Comparison of ENCODE assay signal across 10 mouse cellular contexts in genomic region chr16:21210204-21210603, GRCm38 (mm10). TPM values are rescaled to one million over a fixed set of nuclear protein-coding genes. Genes with fewer than 3 reads are reported as not detected.
DNase-seq lines count a peak whose midpoint lies in the region; ATAC-seq and TF ChIP-seq lines count a peak whose summit lies in the region.
"Had no signal": no experiment of that assay in that cellular context is flagged by ENCODE, and none has a peak within 500 bp of the region (broad histone marks: within the 10 kb centered on the region; RNA-seq: fewer than 3 reads in every experiment).

No protein-coding gene starts in this region.

- no peak for DNase-seq in heart, postnatal 14 days
- DNase-seq in ES-E14 (ENCODE audit: low read depth, low spot score), result no peak
- no peak for DNase-seq in embryo, embryonic 10.5 days (ENCODE audit: low spot score)
- DNase-seq in cerebellum, postnatal 10 days, result no peak
- no peak for DNase-seq in cerebellum, adult 9-10 months

- H3K4me3 ChIP-seq in heart, embryonic 14.5 days (ENCODE audit: control insufficient read depth in 1 of 2, insufficient read depth in 1 of 2, low read depth in 1 of 2, low read length in 2 of 2), result peak overlapping the region; percentile 30 to 49
- H3K4me3 ChIP-seq in ES-E14 (ENCODE audit: insufficient read depth in 1 of 2, low read depth in 1 of 2, low read length in 2 of 2, poor library complexity in 1 of 2, severe bottlenecking in 1 of 2), result peak overlapping the region; percentile 15 to 59
- H3K4me3 ChIP-seq in forebrain, embryonic 15.5 days, result peak overlapping the region; percentile 39

- no peak for ATAC-seq in heart, embryonic 14.5 days (ENCODE audit: insufficient number of reproducible peaks, insufficient read depth, low FRiP score, low read depth)
- no peak for ATAC-seq in forebrain, embryonic 15.5 days (replicated peaks)
- ATAC-seq in megakaryocyte progenitor cell, adult 5-6 weeks (replicated peaks; ENCODE audit: poor library complexity), result peak; percentile 40; the same call in 1 of the 2 replicates

- intact Hi-C loops in heart, postnatal 14 days (cut with DNase I), result no loop called here

- peak overlapping the region; percentile 70 for H3K4me2 ChIP-seq in heart, embryonic 14.5 days (ENCODE audit: low read length)
- H3K4me2 ChIP-seq in forebrain, embryonic 15.5 days (replicated peaks), result peak overlapping the region; percentile 68

- H3K36me3 ChIP-seq in heart, embryonic 14.5 days (ENCODE audit: control insufficient read depth, insufficient read depth, low read length), result peaks cover 18% of the 10 kb centered on the region
- peaks cover 16% of the 10 kb centered on the region; the same call in 1 of the 2 replicates for H3K36me3 ChIP-seq in ES-E14 (ENCODE audit: control insufficient read depth, insufficient read depth, low read length, poor library complexity, severe bottlenecking)
- H3K36me3 ChIP-seq in forebrain, embryonic 15.5 days, result no peaks in the 10 kb centered on the region

- peaks cover 48 to 68% of the 10 kb centered on the region in 2 experiments for H3K4me1 ChIP-seq in heart, embryonic 14.5 days (ENCODE audit: control insufficient read depth in 2 of 2, insufficient read depth in 2 of 2, low read length in 2 of 2)
- H3K4me1 ChIP-seq in ES-E14 (ENCODE audit: control insufficient read depth in 2 of 2, insufficient read depth in 2 of 2, low read length in 2 of 2, poor library complexity in 1 of 2), result peaks cover 3 to 56% of the 10 kb centered on the region in 2 experiments; a peak in 3 of 4 replicates
- H3K4me1 ChIP-seq in forebrain, embryonic 15.5 days, result peaks cover 43% of the 10 kb centered on the region

- 9% methylated on average over 5 of the region's 5 CpGs for WGBS in heart, embryonic 14.5 days
- 13% methylated on average over 5 of the region's 5 CpGs for WGBS in forebrain, embryonic 15.5 days

- peak overlapping the region; percentile 61 for H3K9ac ChIP-seq in heart, embryonic 14.5 days (ENCODE audit: low read length)
- H3K9ac ChIP-seq in ES-E14 (ENCODE audit: insufficient read depth, low read depth, low read length, poor library complexity, severe bottlenecking), result peak overlapping the region; percentile 75
- H3K9ac ChIP-seq in forebrain, embryonic 15.5 days (replicated peaks), result peak overlapping the region; percentile 44

- peak overlapping the region; percentile 81 to 86 for H3K27ac ChIP-seq in heart, embryonic 14.5 days (replicated peaks in 1 of 2; ENCODE audit: control insufficient read depth in 1 of 2, insufficient read depth in 1 of 2, low read depth in 2 of 2, low read length in 2 of 2)
- peak overlapping the region; percentile 56 for H3K27ac ChIP-seq in ES-E14 (ENCODE audit: insufficient read depth, low read depth, low read length, poor library complexity, severe bottlenecking)
- peak overlapping the region; percentile 79 for H3K27ac ChIP-seq in forebrain, embryonic 15.5 days (replicated peaks)

- no peaks in the 10 kb centered on the region for H3K9me3 ChIP-seq in heart, embryonic 14.5 days (ENCODE audit: control insufficient read depth, low read length)
- H3K9me3 ChIP-seq in ES-E14 (ENCODE audit: control insufficient read depth, insufficient read depth, low read depth, low read length), result no peaks in the 10 kb centered on the region
- H3K9me3 ChIP-seq in forebrain, embryonic 15.5 days, result no peaks in the 10 kb centered on the region

- in situ Hi-C loops in ES-E14 (cut with MboI; ENCODE audit: low sequenced_read_pairs in 2 of 2, unreplicated experiment in 2 of 2), result loop anchor here in 1 of 2 experiments (25.0 kb wide), 1 partner anchor 177 kb away; no protein-coding TSS in a partner anchor

- H3K27me3 ChIP-seq in heart, embryonic 14.5 days (ENCODE audit: control insufficient read depth, insufficient read depth, low read length), result no peaks in the 10 kb centered on the region
- H3K27me3 ChIP-seq in forebrain, embryonic 15.5 days, result no peaks in the 10 kb centered on the region
- H3K27me3 ChIP-seq: CH12.LX had no signal

TF ChIP-seq in ES-E14, 5 proteins besides CTCF, POLR2A, EP300 and RAD21:
- TF ChIP-seq CHD2 (IDR thresholded peaks at IDR 0.05; ENCODE audit: low read depth, low read length) (no peak), ZNF384 (IDR thresholded peaks at IDR 0.05; ENCODE audit: low read depth, low read length) (no peak), MAFK (IDR thresholded peaks at IDR 0.05; ENCODE audit: insufficient read depth, low read depth, low read length) (no peak), ZC3H11A (IDR thresholded peaks at IDR 0.05; ENCODE audit: borderline replicate concordance, low read depth, low read length) (no peak), HCFC1 (IDR thresholded peaks at IDR 0.05; ENCODE audit: borderline replicate concordance, insufficient read depth, low read length) (no peak)

RNA-seq across cellular contexts. Expression of gene Ephb3, which starts 5.6 kb away (rescaled TPM):
- polyA plus RNA-seq in heart, embryonic 14.5 days (2014; fragmentation: Nextera tagmentation; extraction: Ambion mirVana), result 10.9 and 13.6 TPM in 2 replicates
- 1 to 10 TPM; 6.5 to 9.2 TPM for total RNA-seq in heart, postnatal 14 days (2021)
- total RNA-seq in ES-E14 (2012; rRNA removed), result 24.9 and 49.0 TPM in 2 replicates
- polyA plus RNA-seq in forebrain, embryonic 15.5 days (2015; fragmentation: Nextera tagmentation; extraction: Ambion mirVana), result 7.6 and 7.9 TPM in 2 replicates
- not detected in 2 replicates for total RNA-seq in megakaryocyte progenitor cell, adult 5-6 weeks (2015)
- total RNA-seq in megakaryocyte progenitor cell, adult 5-6 weeks (2017), result not detected in 2 replicates
- total RNA-seq: CH12.LX had no signal

RNA-seq across cellular contexts. Expression of gene Teddm3, which starts 56.4 kb away (rescaled TPM):
- polyA plus RNA-seq in heart, embryonic 14.5 days (2014; fragmentation: Nextera tagmentation; extraction: Ambion mirVana), result not detected in 2 replicates
- not detected for total RNA-seq in heart, postnatal 14 days (2021)
- 0.80 and 2.4 TPM in 2 replicates for total RNA-seq in ES-E14 (2012; rRNA removed)
- polyA plus RNA-seq in forebrain, embryonic 15.5 days (2015; fragmentation: Nextera tagmentation; extraction: Ambion mirVana), result not detected in 2 replicates
- not detected in 2 replicates for total RNA-seq in megakaryocyte progenitor cell, adult 5-6 weeks (2015)
- total RNA-seq in megakaryocyte progenitor cell, adult 5-6 weeks (2017), result not detected in 2 replicates
- total RNA-seq: CH12.LX; neutrophil, adult 5-6 weeks had no signal

Comparison
In these comparisons a context has a peak if more than half of its experiments do, and no peak if none do; other contexts are left out.
1. RNA of gene Ephb3, which starts 5.6 kb away (total RNA-seq): 24.9 to 49.0 TPM in ES-E14 and 6.5 to 9.2 TPM in heart, postnatal 14 days; not detected in megakaryocyte progenitor cell, adult 5-6 weeks; every median in the first group is over 4 times any median in the second.
2. Peak in every context shown above with its lines, with median percentiles within 50 percentile points of each other: H3K27ac ChIP-seq, H3K4me3 ChIP-seq and H3K9ac ChIP-seq.